Mouse (Mus musculus): ENCODE measurements around the gene Gm49510.
"Not testable (repeated sequence)": the region's sequence is repeated elsewhere in the genome, so short reads cannot be mapped to it uniquely, and the experiment has no call there.

Gene Gm49510

GRCm38 (mm10) chr15:78877810-78878390 is 21.6 kb upstream of the Gm49510 start:
- no peak for DNase-seq (ENCODE audit: low spot score in 2 of 2)

DNA sequence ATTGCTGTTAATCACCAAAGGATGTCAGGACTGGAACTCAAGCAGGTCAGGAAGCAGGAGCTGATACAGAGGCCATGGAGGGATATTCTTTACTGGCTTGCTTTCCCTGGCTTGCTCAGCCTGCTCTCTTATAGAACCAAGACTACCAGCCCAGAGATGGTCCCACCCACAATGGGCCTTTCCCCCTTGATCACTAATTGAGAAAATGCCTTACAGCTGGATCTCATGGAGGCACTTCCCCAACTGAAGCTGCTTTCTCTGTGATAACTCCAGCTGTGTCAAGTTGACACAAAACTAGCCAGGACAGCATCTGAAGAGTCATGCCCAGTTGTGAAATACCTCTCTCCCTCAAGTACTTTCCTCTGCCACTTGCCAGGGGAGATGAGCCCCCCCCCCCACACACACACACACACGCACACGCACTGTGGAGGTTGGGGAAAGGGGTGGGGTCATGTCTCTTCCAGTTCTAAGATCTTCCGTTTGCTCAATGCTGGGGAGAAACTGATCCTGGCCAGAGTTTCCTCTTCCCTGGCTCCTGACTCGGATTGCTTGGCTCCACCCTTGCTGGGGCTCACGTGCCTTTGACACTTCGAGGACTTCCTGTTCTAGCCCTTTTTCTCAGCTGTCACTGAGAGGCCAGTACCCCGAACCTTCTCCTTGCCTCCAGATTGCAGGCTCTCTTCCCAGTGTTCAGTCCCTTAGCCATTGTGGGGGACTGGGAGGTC is 20.5 kb upstream of the Gm49510 start:
- not testable (repeated sequence) for DNase-seq (ENCODE audit: low spot score in 2 of 2)

- no peak for DNase-seq (ENCODE audit: low spot score in 2 of 2)
Observed at GRCm38 (mm10) chr15:78880432-78880831, 19.0 kb upstream of the Gm49510 start.

GRCm38 (mm10) chr15:78881828-78882227 is 17.6 kb upstream of the Gm49510 start:
- DNase-seq (ENCODE audit: low spot score in 2 of 2): no peak

GRCm38 (mm10) chr15:78889401-78889853 is 10.0 kb upstream of the Gm49510 start:
- DNase-seq (ENCODE audit: low spot score in 2 of 2): no peak

GRCm38 (mm10) chr15:78892440-78892839 is 7.0 kb upstream of the Gm49510 start:
- DNase-seq (ENCODE audit: low spot score in 2 of 2): no peak

DNA sequence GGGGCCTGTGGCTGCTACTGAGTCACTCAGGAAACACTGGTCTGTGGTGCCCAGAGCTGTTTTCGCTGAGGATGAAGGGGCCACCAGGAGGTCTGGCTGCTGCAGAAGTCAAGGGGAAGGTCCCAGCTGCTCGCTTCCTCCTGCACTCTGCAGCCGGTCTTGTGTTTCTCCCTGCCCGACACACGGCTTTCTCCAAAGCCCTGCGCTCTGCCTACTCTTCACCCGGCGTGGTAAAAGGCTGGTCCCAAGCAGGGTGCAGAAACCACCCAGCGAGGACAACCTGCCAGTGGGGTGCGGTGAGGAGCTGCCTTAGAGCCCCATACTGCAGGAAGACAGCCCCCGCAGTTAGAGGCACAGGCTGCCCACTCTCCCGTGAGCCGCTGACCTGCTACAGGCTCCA is 4.7 kb upstream of the Gm49510 start:
- no peak for DNase-seq (ENCODE audit: low spot score in 2 of 2)

DNA sequence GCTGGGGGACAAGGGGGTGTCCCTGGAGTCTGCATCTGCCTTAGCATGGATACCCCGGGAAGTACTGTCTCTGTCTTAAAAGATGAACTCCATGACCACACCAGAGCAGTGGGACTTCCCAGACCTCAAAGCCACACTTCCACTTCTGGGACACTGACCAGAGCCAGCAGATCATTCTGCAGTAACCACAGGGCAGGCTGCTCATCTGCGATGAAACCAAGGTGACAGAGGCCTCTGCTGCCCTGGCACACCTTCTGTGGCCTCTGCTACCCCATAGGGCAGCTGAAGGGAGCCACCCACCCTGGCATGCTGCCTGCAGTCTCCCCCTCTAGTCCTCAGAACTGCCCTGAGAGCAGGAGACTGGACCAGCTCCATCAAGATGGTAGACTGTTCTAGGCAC is 3.7 kb upstream of the Gm49510 start:
- no peak for DNase-seq (ENCODE audit: low spot score in 2 of 2)

DNA sequence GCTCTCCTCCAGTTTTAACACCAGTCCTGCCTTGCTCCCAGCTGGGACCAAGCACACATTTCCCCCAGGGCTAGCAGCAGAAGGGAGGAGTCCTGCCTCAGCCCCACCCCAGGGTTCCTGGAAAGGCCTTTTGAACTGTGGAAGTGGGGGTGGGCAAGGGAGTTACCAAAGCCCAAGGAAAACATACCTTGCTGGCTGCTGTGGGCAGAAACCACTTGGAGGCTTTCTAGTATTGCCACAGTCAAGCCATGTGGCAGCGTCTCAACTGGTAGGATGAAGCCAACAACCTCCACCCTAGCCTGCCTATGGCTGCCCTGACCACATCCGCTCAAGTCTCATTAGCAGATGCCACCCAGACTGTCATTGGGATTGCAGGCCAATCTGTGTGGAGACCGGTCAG is 3.3 kb upstream of the Gm49510 start:
- no peak for DNase-seq (ENCODE audit: low spot score in 2 of 2)

DNA sequence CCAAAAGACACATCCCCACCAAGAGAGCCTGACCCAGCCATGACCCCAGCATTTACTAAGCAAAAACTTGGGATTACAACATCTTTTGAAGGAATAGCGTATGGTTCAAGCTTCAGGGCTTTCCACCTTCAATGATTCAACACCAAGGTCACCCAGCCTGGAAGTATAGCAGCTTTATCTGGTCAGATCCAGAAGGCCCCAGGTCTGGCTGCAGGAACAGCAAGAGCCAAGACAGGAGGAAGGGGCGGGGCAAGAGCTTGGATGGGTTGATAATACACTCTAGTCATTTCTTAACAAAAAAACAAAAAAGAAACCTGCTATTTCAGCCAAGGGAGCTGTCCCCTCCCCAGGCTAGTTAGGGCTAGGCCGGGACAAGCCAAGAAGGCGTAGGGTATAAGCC is 2.0 kb upstream of the Gm49510 start:
- no peak for DNase-seq (ENCODE audit: low spot score in 2 of 2)

DNA sequence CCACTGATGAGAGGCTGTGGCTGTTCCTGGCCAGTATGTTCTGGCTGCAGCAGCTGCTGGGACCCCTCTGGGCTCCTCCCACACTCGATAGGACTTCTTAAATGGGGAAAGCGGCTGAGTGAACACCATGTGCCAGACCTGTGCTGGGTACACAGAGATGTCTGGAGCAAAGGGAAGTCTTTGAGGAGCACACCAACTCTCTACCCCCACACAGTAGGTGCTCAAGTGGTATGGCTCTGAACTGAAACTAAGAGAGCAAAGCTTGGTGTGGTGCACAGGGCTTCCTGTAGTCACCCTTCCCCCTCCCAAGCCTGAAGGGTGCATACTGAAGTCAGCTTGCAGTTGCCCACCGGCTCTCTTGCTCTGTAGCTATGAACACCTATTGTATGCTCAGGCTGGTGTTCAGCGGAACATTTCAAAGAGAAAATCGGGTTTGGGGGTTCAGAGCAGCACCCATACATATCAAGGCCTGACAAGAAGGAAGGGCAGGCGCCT is 913 bp upstream of the Gm49510 start:
- no peak for DNase-seq (ENCODE audit: low spot score in 2 of 2)

DNA sequence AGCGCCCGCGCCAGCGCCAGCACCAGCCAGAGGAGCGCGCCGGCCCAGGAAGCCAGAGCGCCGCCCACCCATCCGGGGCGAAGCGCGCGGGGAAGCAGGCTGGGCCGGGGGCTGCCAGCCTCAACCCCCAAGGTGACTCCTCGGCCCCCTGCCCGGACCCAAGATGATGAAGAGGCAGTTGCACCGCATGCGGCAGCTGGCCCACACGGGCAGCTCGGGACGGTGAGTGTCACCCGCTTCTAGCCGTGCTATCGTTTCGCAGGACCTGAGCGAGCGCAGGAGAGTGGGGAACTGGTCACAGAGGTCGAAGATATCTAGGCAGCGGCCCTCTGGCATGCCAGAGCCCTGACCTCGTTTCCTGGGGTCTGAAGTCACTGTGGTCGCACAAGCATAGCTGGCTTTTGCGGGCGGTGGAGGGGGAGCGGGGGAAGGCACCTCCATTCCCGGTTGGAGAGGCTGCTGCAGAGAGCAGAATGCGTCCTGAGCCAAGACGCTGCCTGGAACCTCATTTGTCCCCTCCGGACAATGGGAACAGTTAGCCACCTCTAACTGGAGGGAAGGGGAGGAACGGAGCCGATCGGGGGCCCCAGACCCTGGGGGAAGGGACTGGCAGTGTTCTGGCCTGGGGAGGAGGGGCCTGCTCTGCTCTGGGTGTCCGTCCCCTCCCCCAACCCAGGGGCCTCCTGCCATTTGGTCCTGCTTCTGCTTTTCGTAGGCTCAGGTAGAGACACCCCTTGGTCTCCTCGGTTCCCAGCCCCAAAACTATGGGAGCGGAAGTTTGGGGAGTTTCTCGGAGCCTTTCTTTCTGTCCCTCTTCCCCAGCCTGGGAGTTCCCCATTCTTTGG is 495 bp downstream of the Gm49510 start, which contains the start of gene Sh3bp1:
Sh3bp1 (plus strand) TSS at position 29 of the 845 bp plus-strand sequence.
- peak in 1 of 2 experiments; percentile 30 for DNase-seq (ENCODE audit: low spot score in 2 of 2)

- DNase-seq (ENCODE audit: low spot score in 2 of 2): no peak
Observed at GRCm38 (mm10) chr15:78900585-78901421, 1.3 kb downstream of the Gm49510 start.

DNA sequence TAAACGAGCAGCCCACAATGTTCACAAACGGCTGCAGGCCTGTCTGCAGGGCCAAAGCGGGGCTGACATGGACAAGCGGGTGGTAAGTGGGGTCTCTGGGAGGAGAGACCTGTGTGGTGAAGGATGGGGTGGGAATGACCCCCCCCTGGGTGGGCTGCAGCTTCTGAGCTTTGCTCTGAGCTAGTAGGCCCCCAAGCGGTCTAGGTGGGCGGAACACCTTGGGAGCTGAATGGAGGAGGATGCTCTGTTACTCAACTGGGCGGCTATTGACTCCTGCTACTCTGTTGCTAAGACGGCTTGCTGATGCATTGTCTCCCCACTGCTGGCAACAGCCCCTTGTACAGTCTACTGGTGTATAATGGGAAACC is 1.9 kb downstream of the Gm49510 start:
- DNase-seq (ENCODE audit: low spot score in 2 of 2): no peak

- peak in 1 of 2 experiments; percentile 57 for DNase-seq (ENCODE audit: low spot score in 2 of 2)
Observed at GRCm38 (mm10) chr15:78903243-78903642, 3.8 kb downstream of the Gm49510 start.

DNA sequence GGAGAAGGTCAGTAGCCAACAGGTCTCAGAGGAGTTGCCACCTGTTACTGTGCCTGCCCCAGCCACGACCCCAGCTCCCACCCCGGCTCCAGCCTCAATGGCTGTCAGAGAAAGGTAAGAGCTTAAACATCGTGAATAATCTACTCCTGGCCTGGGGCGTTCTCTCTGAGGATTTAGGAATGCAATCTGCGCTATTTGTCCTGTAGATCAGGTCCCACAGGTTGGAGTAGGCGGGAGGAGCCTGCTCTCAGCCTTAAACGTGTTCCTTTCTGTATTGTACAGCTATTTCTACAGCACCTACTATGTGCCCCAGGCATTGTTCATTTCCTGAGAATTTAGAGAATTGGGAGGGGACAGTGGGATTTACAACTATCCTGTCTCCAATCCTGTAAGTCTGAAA is 8.9 kb downstream of the Gm49510 start:
- no peak for DNase-seq (ENCODE audit: low spot score in 2 of 2)

- no peak for DNase-seq (ENCODE audit: low spot score in 2 of 2)
Observed at GRCm38 (mm10) chr15:78908982-78909381, 9.5 kb downstream of the Gm49510 start.

- DNase-seq (ENCODE audit: low spot score in 2 of 2): no peak
Observed at GRCm38 (mm10) chr15:78912040-78912439, 12.6 kb downstream of the Gm49510 start.

DNA sequence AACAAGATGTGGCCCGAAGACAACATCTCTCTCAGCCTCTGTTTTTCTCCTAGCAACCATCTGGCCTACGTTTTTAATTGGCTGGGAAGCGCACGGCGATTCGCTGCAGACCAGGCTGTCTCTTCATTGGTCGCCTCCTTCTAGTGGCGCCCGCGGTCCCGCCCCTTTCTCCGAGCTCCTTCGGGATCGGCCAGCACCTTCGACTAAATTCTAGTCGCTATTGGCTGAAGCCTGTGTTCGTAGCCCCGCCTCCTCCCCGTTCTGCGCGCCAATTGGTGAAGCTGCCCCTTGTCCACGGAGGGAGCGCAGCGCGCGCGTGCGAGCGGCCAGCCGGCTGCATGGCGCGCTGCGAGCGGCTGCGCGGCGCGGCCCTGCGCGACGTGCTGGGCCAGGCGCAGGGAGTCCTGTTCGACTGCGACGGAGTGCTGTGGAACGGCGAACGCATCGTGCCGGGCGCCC is 14.2 kb downstream of the Gm49510 start, which contains the start of gene Pdxp:
Pdxp (plus strand) TSS at position 288 of the 459 bp plus-strand sequence.
- peak; percentile 97 to 98 for DNase-seq (ENCODE audit: low spot score in 2 of 2)

DNA sequence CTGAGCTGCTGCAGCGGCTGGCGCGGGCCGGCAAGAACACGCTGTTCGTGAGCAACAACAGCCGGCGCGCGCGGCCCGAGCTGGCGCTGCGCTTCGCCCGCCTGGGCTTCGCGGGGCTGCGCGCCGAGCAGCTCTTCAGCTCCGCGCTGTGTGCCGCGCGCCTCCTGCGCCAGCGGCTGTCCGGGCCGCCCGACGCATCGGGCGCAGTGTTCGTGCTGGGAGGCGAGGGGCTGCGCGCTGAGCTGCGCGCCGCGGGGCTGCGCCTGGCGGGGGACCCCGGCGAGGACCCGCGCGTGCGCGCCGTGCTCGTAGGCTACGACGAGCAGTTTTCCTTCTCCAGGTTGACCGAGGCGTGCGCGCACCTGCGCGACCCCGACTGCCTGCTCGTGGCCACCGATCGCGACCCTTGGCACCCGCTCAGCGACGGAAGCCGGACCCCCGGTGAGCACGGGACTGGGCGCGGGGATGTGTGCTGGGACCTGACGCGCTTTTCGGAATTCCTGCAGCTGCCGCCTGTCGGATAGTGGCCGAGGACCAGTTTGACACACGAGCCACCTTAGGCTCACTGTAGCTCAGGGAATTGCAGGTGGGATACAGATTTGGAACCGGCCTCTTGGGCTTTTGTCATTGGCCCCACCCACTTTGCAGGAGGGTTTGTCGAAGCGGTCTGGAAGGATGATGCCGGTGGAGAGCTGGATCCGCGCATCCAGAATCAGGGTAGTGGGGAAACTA is 14.8 kb downstream of the Gm49510 start:
- peak; percentile 39 to 42 for DNase-seq (ENCODE audit: low spot score in 2 of 2)

All from right cerebral cortex, postnatal 36 days (tissue).